Comparison of ENCODE assay signal across 27 mouse cellular contexts in genomic region chr16:24192013-24192412, GRCm38 (mm10).
DNase-seq lines count a peak whose midpoint lies in the region; ATAC-seq and TF ChIP-seq lines count a peak whose summit lies in the region.
"Had no signal": no experiment of that assay in that cellular context is flagged by ENCODE, and none has a peak within 500 bp of the region (broad histone marks: within the 10 kb centered on the region; RNA-seq: fewer than 3 reads in every experiment).

No protein-coding gene starts in this region.

- H3K4me2 ChIP-seq in hindbrain, embryonic 14.5 days (replicated peaks): no peak overlapping the region
- H3K4me2 ChIP-seq: embryonic facial prominence, embryonic 13.5 days; forebrain, embryonic 15.5 days; heart, embryonic 13.5 days; hindbrain, embryonic 15.5 days; limb, embryonic 15.5 days; liver, embryonic 15.5 days; lung, embryonic 14.5 days; midbrain, embryonic 15.5 days had no signal

- H3K4me1 ChIP-seq in cerebellum, adult 2 months (ENCODE audit: control insufficient read depth, insufficient read depth, low read length): peaks cover 22% of the 10 kb centered on the region
- H3K4me1 ChIP-seq in hindbrain, embryonic 14.5 days (replicated peaks; ENCODE audit: control insufficient read depth, insufficient read depth, low read length): no peaks in the 10 kb centered on the region
- H3K4me1 ChIP-seq: embryonic facial prominence, embryonic 13.5 days; forebrain, embryonic 10.5 days; hindbrain, embryonic 15.5 days; limb, embryonic 10.5 days; limb, embryonic 15.5 days; liver, embryonic 15.5 days; midbrain, embryonic 10.5 days; midbrain, embryonic 15.5 days had no signal

- H3K27me3 ChIP-seq in cerebellum, adult 2 months (ENCODE audit: control insufficient read depth, insufficient read depth, low read length): no peaks in the 10 kb centered on the region
- H3K27me3 ChIP-seq in hindbrain, embryonic 14.5 days (ENCODE audit: control insufficient read depth, insufficient read depth, low read length): no peaks in the 10 kb centered on the region
- H3K27me3 ChIP-seq: forebrain, embryonic 15.5 days; heart, embryonic 13.5 days; hindbrain, embryonic 15.5 days; limb, embryonic 15.5 days; liver, embryonic 15.5 days; midbrain, embryonic 15.5 days; Patski had no signal

- TF ChIP-seq POLR2A in cerebellum, adult 2 months (IDR thresholded peaks at IDR 0.05; ENCODE audit: borderline replicate concordance, insufficient read depth, low read length): no peak

- peak overlapping the region; percentile 95 for H3K27ac ChIP-seq in cerebellum, adult 2 months (ENCODE audit: insufficient read depth, low read length)
- no peak overlapping the region for H3K27ac ChIP-seq in hindbrain, embryonic 14.5 days
- H3K27ac ChIP-seq: embryonic facial prominence, embryonic 13.5 days; forebrain, embryonic 10.5 days; forebrain, embryonic 15.5 days; heart, embryonic 13.5 days; hindbrain, embryonic 15.5 days; limb, embryonic 10.5 days; limb, embryonic 15.5 days; liver, embryonic 15.5 days; midbrain, embryonic 10.5 days; midbrain, embryonic 15.5 days had no signal

- TF ChIP-seq CTCF in cerebellum, adult 2 months (IDR thresholded peaks at IDR 0.05; ENCODE audit: borderline replicate concordance, insufficient read depth, low read depth, low read length): no peak

- H3K36me3 ChIP-seq in hindbrain, embryonic 14.5 days (replicated peaks; ENCODE audit: control insufficient read depth, insufficient read depth): no peaks in the 10 kb centered on the region
- H3K36me3 ChIP-seq: embryonic facial prominence, embryonic 13.5 days; forebrain, embryonic 10.5 days; forebrain, embryonic 15.5 days; G1E; heart, embryonic 13.5 days; hindbrain, embryonic 15.5 days; limb, embryonic 10.5 days; limb, embryonic 15.5 days; liver, embryonic 15.5 days; midbrain, embryonic 10.5 days; midbrain, embryonic 15.5 days had no signal

- no peak overlapping the region for H3K4me3 ChIP-seq in cerebellum, adult 2 months (replicated peaks; ENCODE audit: insufficient read depth, low read depth, low read length)
- no peak overlapping the region for H3K4me3 ChIP-seq in hindbrain, embryonic 14.5 days (replicated peaks; ENCODE audit: low read length)
- H3K4me3 ChIP-seq: embryonic facial prominence, embryonic 13.5 days; forebrain, embryonic 10.5 days; forebrain, embryonic 15.5 days; heart, embryonic 13.5 days; hindbrain, embryonic 15.5 days; limb, embryonic 10.5 days; limb, embryonic 15.5 days; liver, embryonic 15.5 days; midbrain, embryonic 10.5 days; midbrain, embryonic 15.5 days had no signal

- peak; percentile 45 to 63 for DNase-seq in cerebellum, adult 2 months
- no peak for DNase-seq in cerebellum, adult 11 months
- DNase-seq in heart, adult 8-10 months (ENCODE audit: low spot score): peak; percentile 33
- DNase-seq in heart, adult 11 months: no peak
- peak; percentile 14 for DNase-seq in Muller cell, postnatal 12 days (ENCODE audit: inconsistent ontology term)
- DNase-seq in cerebellum, adult 9-11 months: peak; percentile 56
- no peak for DNase-seq in hindbrain, embryonic 14.5 days (ENCODE audit: low spot score)
- DNase-seq: adrenal gland, postnatal 10 days; kidney, adult 11 months; kidney, postnatal 14 days; layer of hippocampus, adult 9-11 months; lung, embryonic 14.5 days; lung, postnatal 14 days; thymus, postnatal 4 days had no signal

- H3K9me3 ChIP-seq in hindbrain, embryonic 14.5 days (ENCODE audit: control insufficient read depth, low read length): no peaks in the 10 kb centered on the region
- H3K9me3 ChIP-seq: embryonic facial prominence, embryonic 13.5 days; forebrain, embryonic 10.5 days; forebrain, embryonic 15.5 days; heart, embryonic 13.5 days; hindbrain, embryonic 15.5 days; limb, embryonic 10.5 days; limb, embryonic 15.5 days; liver, embryonic 15.5 days; midbrain, embryonic 10.5 days; midbrain, embryonic 15.5 days had no signal

- no peak for ATAC-seq in hindbrain, embryonic 14.5 days (ENCODE audit: low FRiP score)
- ATAC-seq: forebrain, embryonic 15.5 days; inflammation-experienced regulatory T-cells, adult 6 months; midbrain, embryonic 15.5 days; Patski had no signal

- H3K9ac ChIP-seq in hindbrain, embryonic 14.5 days: no peak overlapping the region
- H3K9ac ChIP-seq: embryonic facial prominence, embryonic 13.5 days; forebrain, embryonic 15.5 days; heart, embryonic 13.5 days; hindbrain, embryonic 15.5 days; limb, embryonic 15.5 days; liver, embryonic 15.5 days; lung, embryonic 14.5 days; midbrain, embryonic 15.5 days had no signal

- 23% methylated on average over 1 of the region's 1 CpGs for WGBS in cerebellum, adult 2 months
- WGBS in hindbrain, embryonic 14.5 days: 100% methylated on average over 1 of the region's 1 CpGs

Comparison
In these comparisons a context has a peak if more than half of its experiments do, and no peak if none do; other contexts are left out.
1. DNase-seq: peak in cerebellum, adult 2 months (2 of 2), heart, adult 8-10 months (single experiment), Muller cell, postnatal 12 days (single experiment) and cerebellum, adult 9-11 months (single experiment); none in cerebellum, adult 11 months (single experiment), heart, adult 11 months (single experiment) and hindbrain, embryonic 14.5 days (single experiment).